Mouse (Mus musculus): ENCODE results near the gene Fkbp1a. TPM values are rescaled to one million over a fixed set of nuclear protein-coding genes. Genes with fewer than 3 reads are reported as not detected.

The Fkbp1a gene
- total and polyA plus RNA-seq, 3 experiments = 26.2 to 1,080 (median 304) TPM

- peak overlapping the region; percentile 88 to 92 for H3K4me3 ChIP-seq (ENCODE audit: control insufficient read depth in 1 of 2, insufficient read depth in 1 of 2, low read depth in 2 of 2, low read length in 2 of 2)
- H3K79me2 ChIP-seq (ENCODE audit: control insufficient read depth, insufficient read depth, low read length, poor library complexity) = peaks cover 23% of the 10 kb centered on the region
- peaks cover 0 to 39% of the 10 kb centered on the region in 2 experiments; a peak in 3 of 4 replicates for H3K36me3 ChIP-seq (ENCODE audit: control insufficient read depth in 1 of 2, insufficient read depth in 2 of 2, low read length in 2 of 2)
- peaks cover 16 to 41% of the 10 kb centered on the region in 2 experiments for H3K4me1 ChIP-seq (ENCODE audit: control insufficient read depth in 1 of 2, insufficient read depth in 2 of 2, low read length in 2 of 2)
- peak overlapping the region; percentile 96 for H3K9ac ChIP-seq (ENCODE audit: control insufficient read depth, low read depth, low read length, poor library complexity, severe bottlenecking)
- TF ChIP-seq POLR2AphosphoS2 (IDR thresholded peaks at IDR 0.05; ENCODE audit: low read length) (no peak), KAT2A (conservative IDR thresholded peaks at IDR 0.05; ENCODE audit: low read depth, low read length) (no peak), MXI1 (IDR thresholded peaks at IDR 0.05; ENCODE audit: low read depth, low read length) (peak; percentile 62), ZNF384 (IDR thresholded peaks at IDR 0.05; ENCODE audit: low read depth, low read length) (peak; percentile 49; the same call in 1 of the 2 replicates), GATA1 (IDR thresholded peaks at IDR 0.05; ENCODE audit: low read depth, low read length) (0 out of 2 replicates have a peak, but pooled peaks have one; percentile 5), MAFK (IDR thresholded peaks at IDR 0.05; ENCODE audit: borderline replicate concordance, low read depth, low read length) (no peak), ZKSCAN1 (IDR thresholded peaks at IDR 0.05; ENCODE audit: low read depth, low read length) (no peak), ELF1 (IDR thresholded peaks at IDR 0.05; ENCODE audit: low read depth, low read length) (no peak), MAX (IDR thresholded peaks at IDR 0.05; ENCODE audit: low read length) (peak; percentile 48; the same call in 1 of the 2 replicates), RCOR1 (IDR thresholded peaks at IDR 0.05; ENCODE audit: low read depth, low read length) (peak; percentile 93), SIN3A (IDR thresholded peaks at IDR 0.05; ENCODE audit: low read length) (peak; percentile 41), BHLHE40 (IDR thresholded peaks at IDR 0.05; ENCODE audit: borderline replicate concordance, low read depth, low read length) (peak; percentile 92)
- peak; percentile 35 for DNase-seq (ENCODE audit: low read depth, low spot score)
- H3K27me3 ChIP-seq (ENCODE audit: control insufficient read depth in 1 of 2, insufficient read depth in 2 of 2, low read length in 2 of 2) = no peaks in the 10 kb centered on the region
- no peaks in the 10 kb centered on the region for H3K9me3 ChIP-seq (replicated peaks; ENCODE audit: insufficient read depth, low read length)
- H3K27ac ChIP-seq (ENCODE audit: control insufficient read depth, low read depth, low read length) = peak overlapping the region; percentile 3; the same call in 1 of the 2 replicates
Measured at GRCm38 (mm10) chr2:151543063-151543895, 996 bp downstream of the Fkbp1a start.

GRCm38 (mm10) chr2:151544673-151545072 lies 2.4 kb downstream of the Fkbp1a start:
- no peak for DNase-seq (ENCODE audit: low read depth, low spot score)
- no peaks in the 10 kb centered on the region for H3K27me3 ChIP-seq (ENCODE audit: control insufficient read depth in 1 of 2, insufficient read depth in 2 of 2, low read length in 2 of 2)
- H3K4me1 ChIP-seq (ENCODE audit: control insufficient read depth in 1 of 2, insufficient read depth in 2 of 2, low read length in 2 of 2) = peaks cover 16 to 41% of the 10 kb centered on the region in 2 experiments
- H3K27ac ChIP-seq (ENCODE audit: control insufficient read depth, low read depth, low read length) = peak overlapping the region; percentile 27
- peaks cover 2 to 39% of the 10 kb centered on the region in 2 experiments; a peak in 3 of 4 replicates for H3K36me3 ChIP-seq (ENCODE audit: control insufficient read depth in 1 of 2, insufficient read depth in 2 of 2, low read length in 2 of 2)
- peak overlapping the region; percentile 15; the same call in 1 of the 2 replicates for H3K9ac ChIP-seq (ENCODE audit: control insufficient read depth, low read depth, low read length, poor library complexity, severe bottlenecking)
- no peak overlapping the region for H3K4me3 ChIP-seq (ENCODE audit: control insufficient read depth in 1 of 2, insufficient read depth in 1 of 2, low read depth in 2 of 2, low read length in 2 of 2)
- no peaks in the 10 kb centered on the region for H3K9me3 ChIP-seq (replicated peaks; ENCODE audit: insufficient read depth, low read length)
- TF ChIP-seq NELFE (IDR thresholded peaks at IDR 0.05; ENCODE audit: low read depth, low read length) (no peak), UBTF (IDR thresholded peaks at IDR 0.05; ENCODE audit: borderline replicate concordance, insufficient read depth, low read depth, low read length) (no peak), RAD21 (IDR thresholded peaks at IDR 0.05; ENCODE audit: low read depth, low read length) (no peak), SIN3A (IDR thresholded peaks at IDR 0.05; ENCODE audit: low read length) (peak; percentile 35; the same call in 1 of the 2 replicates), MAX (IDR thresholded peaks at IDR 0.05; ENCODE audit: low read length) (no peak), GABPA (IDR thresholded peaks at IDR 0.05; ENCODE audit: low read depth, low read length) (no peak), ETS1 (IDR thresholded peaks at IDR 0.05; ENCODE audit: low read depth, low read length) (no peak)
- peaks cover 26% of the 10 kb centered on the region for H3K79me2 ChIP-seq (ENCODE audit: control insufficient read depth, insufficient read depth, low read length, poor library complexity)
